Mouse (Mus musculus): ENCODE data around the gene Gm3248.
"Not testable (repeated sequence)": the region's sequence is repeated elsewhere in the genome, so short reads cannot be mapped to it uniquely, and the experiment has no call there.

Gene Gm3248

GRCm38 (mm10) chr14:5961635-5962034 lies at the start of gene Gm3248:
Gene Gm3248, minus strand, starts transcription at chr14:5961745.
- not testable (repeated sequence) for DNase-seq (ENCODE audit: low spot score)

GRCm38 (mm10) chr14:5987136-5987535 lies 25.6 kb upstream of the Gm3248 start:
- not testable (repeated sequence) for DNase-seq (ENCODE audit: low spot score)

GRCm38 (mm10) chr14:5979037-5979436 lies 17.5 kb upstream of the Gm3248 start, which contains the start of gene Gm3453:
Gene Gm3453, minus strand, starts transcription at chr14:5979137.
- not testable (repeated sequence) for DNase-seq (ENCODE audit: low spot score)

- not testable (repeated sequence) for DNase-seq (ENCODE audit: low spot score)
These were observed 896 bp upstream of the Gm3248 start for GRCm38 (mm10) chr14:5962441-5962840.

- DNase-seq (ENCODE audit: low spot score) = not testable (repeated sequence)
These were observed 443 bp downstream of the Gm3248 start for GRCm38 (mm10) chr14:5961102-5961501.

- not testable (repeated sequence) for DNase-seq (ENCODE audit: low spot score)
These were observed 1.1 kb downstream of the Gm3248 start for GRCm38 (mm10) chr14:5960479-5960878.

GRCm38 (mm10) chr14:5923276-5923675 lies 38.3 kb downstream of the Gm3248 start:
- DNase-seq (ENCODE audit: low spot score) = not testable (repeated sequence)

- DNase-seq (ENCODE audit: low spot score) = not testable (repeated sequence)
These were observed 43.1 kb downstream of the Gm3248 start for GRCm38 (mm10) chr14:5918330-5918942.

GRCm38 (mm10) chr14:5913701-5914100 lies 47.8 kb downstream of the Gm3248 start:
- not testable (repeated sequence) for DNase-seq (ENCODE audit: low spot score)
